Mouse (Mus musculus) erythroid progenitor cell, adult 5-6 weeks (primary cell): ENCODE data around the gene E130308A19Rik. TPM values are rescaled to one million over a fixed set of nuclear protein-coding genes. Genes with fewer than 3 reads are reported as not detected.
A peak's percentile ranks its signal among the peaks of the same experiment; 100 is the strongest.
"Not testable (repeated sequence)": the region's sequence is repeated elsewhere in the genome, so short reads cannot be mapped to it uniquely, and the experiment has no call there.

Experiments
- ATAC-seq: replicated peaks from 2 replicates; pipeline ENCODE4 v1.8.0; 2016; ENCODE audit warnings: moderate number of reproducible peaks, mild to moderate bottlenecking, moderate TSS enrichment, inconsistent platforms; ENCODE audit not compliant: poor library complexity, low FRiP score, severe bottlenecking
- total RNA-seq, 2 experiments: library from RNA; stranded (forward) in 1 of 2; stranded (reverse) in 1 of 2; fragments of 150-400 nt in 1 of 2; fragments of 186-747, 209-891 nt in 1 of 2; gene quantifications; 2 replicates each; pipeline versions ENCODE4 v1.2.3 to v1.2.4; 2015 to 2017; ENCODE audit warnings: low replicate concordance in 2 of 2

E130308A19Rik gene
- total RNA-seq, 2 experiments from 2014 or later = 2.8 to 6.7 TPM

- ATAC-seq = no peak
Observed at GRCm38 (mm10) chr4:59767717-59768116, 141.7 kb downstream of the E130308A19Rik start.

GRCm38 (mm10) chr4:59772171-59772879 lies 146.3 kb downstream of the E130308A19Rik start:
- ATAC-seq = no peak

GRCm38 (mm10) chr4:59777828-59778227 lies 151.8 kb downstream of the E130308A19Rik start:
- ATAC-seq = no peak

- ATAC-seq = no peak
Observed at GRCm38 (mm10) chr4:59780568-59780967, 154.6 kb downstream of the E130308A19Rik start.

GRCm38 (mm10) chr4:59782853-59783684 lies 157.1 kb downstream of the E130308A19Rik start:
- ATAC-seq = peak; percentile 8; the same call in 1 of the 2 replicates

- ATAC-seq = peak; percentile 98
Observed at GRCm38 (mm10) chr4:59783685-59784279, 157.8 kb downstream of the E130308A19Rik start.

- ATAC-seq = no peak
Observed at GRCm38 (mm10) chr4:59785412-59785811, 159.4 kb downstream of the E130308A19Rik start.

- ATAC-seq = no peak
Observed at GRCm38 (mm10) chr4:59786661-59787060, 160.7 kb downstream of the E130308A19Rik start.

- no peak for ATAC-seq
Observed at GRCm38 (mm10) chr4:59787126-59787525, 161.1 kb downstream of the E130308A19Rik start.

GRCm38 (mm10) chr4:59789015-59789414 lies 163.0 kb downstream of the E130308A19Rik start:
- ATAC-seq = no peak

GRCm38 (mm10) chr4:59793626-59794025 lies 167.6 kb downstream of the E130308A19Rik start:
- ATAC-seq = not testable (repeated sequence)

GRCm38 (mm10) chr4:59794116-59794515 lies 168.1 kb downstream of the E130308A19Rik start:
- ATAC-seq = no peak

- no peak for ATAC-seq
Observed at GRCm38 (mm10) chr4:59795788-59796455, 169.9 kb downstream of the E130308A19Rik start.

GRCm38 (mm10) chr4:59800181-59800580 lies 174.2 kb downstream of the E130308A19Rik start:
- no peak for ATAC-seq

GRCm38 (mm10) chr4:59801489-59801888 lies 175.5 kb downstream of the E130308A19Rik start, which contains the start of gene Inip:
Inip (minus strand) TSS chr4:59801589.
- ATAC-seq = no peak

GRCm38 (mm10) chr4:59802107-59802506 lies 176.1 kb downstream of the E130308A19Rik start:
- ATAC-seq = no peak

GRCm38 (mm10) chr4:59802792-59803191 lies 176.8 kb downstream of the E130308A19Rik start:
- peak; percentile 58; the same call in 1 of the 2 replicates for ATAC-seq

GRCm38 (mm10) chr4:59803358-59803757 lies 177.3 kb downstream of the E130308A19Rik start:
- ATAC-seq = no peak

GRCm38 (mm10) chr4:59804754-59805153 lies 178.7 kb downstream of the E130308A19Rik start:
- ATAC-seq = no peak
